Mouse (Mus musculus): ENCODE measurements at regions not wholly inside any gene's neighbourhood (a gene's known extent, or its start where the extent isn't known, plus 50 kb on each side); places are given as distances from the start of the nearest gene placed in this dataset.

DNA sequence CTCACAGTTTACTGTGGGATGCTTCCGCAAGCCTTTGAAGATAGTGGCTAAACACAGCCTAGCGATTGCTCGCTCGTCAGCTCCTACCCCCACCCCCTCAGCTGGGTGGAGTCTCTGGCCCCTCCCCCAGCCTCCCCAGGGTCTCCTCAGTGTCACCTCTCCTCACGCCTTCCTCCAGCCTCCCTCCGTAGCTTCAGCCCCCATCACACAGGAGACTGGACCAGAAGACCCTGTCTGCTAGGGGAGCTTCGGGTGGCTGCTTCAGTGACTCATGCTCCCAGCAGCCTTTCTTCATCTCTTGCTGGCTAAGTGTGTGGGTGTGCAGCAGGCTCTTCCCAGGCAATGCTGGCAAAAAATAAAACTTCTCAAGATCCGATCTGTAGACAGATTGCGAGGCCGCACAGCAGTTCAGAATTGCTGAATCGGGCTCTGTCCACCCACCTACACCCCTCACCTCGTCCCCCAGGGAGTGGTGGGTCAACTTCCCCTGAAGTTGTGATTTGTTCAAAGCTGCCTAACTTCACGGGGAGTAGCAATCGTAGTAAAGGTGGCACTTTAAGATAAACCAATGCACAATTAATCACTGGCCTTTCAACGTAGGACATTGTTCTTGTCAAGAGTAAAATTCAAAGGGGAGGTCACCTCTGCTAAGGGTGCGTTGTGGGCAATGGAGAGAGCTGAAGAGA is 61.2 kb upstream of the Ankrd28 start:
- H3K4me1 ChIP-seq (replicated peaks; ENCODE audit: insufficient read depth, low read length), result peaks cover 15% of the 10 kb centered on the region
- 5% methylated on average over 16 of the region's 16 CpGs for WGBS
- peak overlapping the region; percentile 31 for H3K27ac ChIP-seq
- ATAC-seq (replicated peaks; ENCODE audit: low FRiP score, low read depth), result peak; percentile 84
- no peaks in the 10 kb centered on the region for H3K36me3 ChIP-seq (ENCODE audit: insufficient read depth, low read length)
- no peak overlapping the region for H3K4me3 ChIP-seq (replicated peaks; ENCODE audit: low read depth, low read length)
- H3K9me3 ChIP-seq (replicated peaks; ENCODE audit: low read length), result no peaks in the 10 kb centered on the region
- H3K9ac ChIP-seq (ENCODE audit: low read depth, low read length), result no peak overlapping the region
- peak; percentile 82 for DNase-seq (ENCODE audit: low spot score)
- no peaks in the 10 kb centered on the region for H3K27me3 ChIP-seq (ENCODE audit: insufficient read depth, low read length)
- peak overlapping the region; percentile 40 for H3K4me2 ChIP-seq (ENCODE audit: low read length)
- no peak for TF ChIP-seq CTCF (IDR thresholded peaks at IDR 0.05; ENCODE audit: low read depth)

DNA sequence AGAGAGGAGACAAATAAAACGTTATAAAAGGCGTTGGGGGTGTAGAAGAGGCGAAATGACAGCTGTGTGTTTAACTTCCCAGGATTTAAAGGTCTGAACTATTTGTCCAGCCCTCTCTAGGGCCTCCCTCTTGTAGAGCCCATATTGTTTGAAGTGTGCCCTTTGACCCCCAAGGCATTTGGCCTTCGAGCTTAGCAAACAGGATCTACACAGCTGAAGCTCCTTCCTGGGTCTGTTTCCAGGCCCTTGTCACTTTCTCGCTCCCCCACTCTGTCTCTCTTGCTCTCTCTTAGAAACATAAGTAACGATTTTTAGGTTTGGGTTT is 61.7 kb upstream of the Ankrd28 start:
- Histone ChIP-seq H3K4me1 (replicated peaks; ENCODE audit: insufficient read depth, low read length) (peaks cover 15% of the 10 kb centered on the region), H3K27me3 (ENCODE audit: insufficient read depth, low read length) (no peaks in the 10 kb centered on the region), H3K4me2 (ENCODE audit: low read length) (no peak overlapping the region), H3K36me3 (ENCODE audit: insufficient read depth, low read length) (no peaks in the 10 kb centered on the region), H3K9ac (ENCODE audit: low read depth, low read length) (no peak overlapping the region), H3K4me3 (replicated peaks; ENCODE audit: low read depth, low read length) (no peak overlapping the region), H3K9me3 (replicated peaks; ENCODE audit: low read length) (no peaks in the 10 kb centered on the region), H3K27ac (peak overlapping the region; percentile 19; the same call in 1 of the 2 replicates)
- DNase-seq (ENCODE audit: low spot score), result peak; percentile 52
- TF ChIP-seq CTCF (IDR thresholded peaks at IDR 0.05; ENCODE audit: low read depth), result no peak
- peak; percentile 49; the same call in 1 of the 2 replicates for ATAC-seq (replicated peaks; ENCODE audit: low FRiP score, low read depth)
- WGBS, result 25% methylated on average over 6 of the region's 6 CpGs

DNA sequence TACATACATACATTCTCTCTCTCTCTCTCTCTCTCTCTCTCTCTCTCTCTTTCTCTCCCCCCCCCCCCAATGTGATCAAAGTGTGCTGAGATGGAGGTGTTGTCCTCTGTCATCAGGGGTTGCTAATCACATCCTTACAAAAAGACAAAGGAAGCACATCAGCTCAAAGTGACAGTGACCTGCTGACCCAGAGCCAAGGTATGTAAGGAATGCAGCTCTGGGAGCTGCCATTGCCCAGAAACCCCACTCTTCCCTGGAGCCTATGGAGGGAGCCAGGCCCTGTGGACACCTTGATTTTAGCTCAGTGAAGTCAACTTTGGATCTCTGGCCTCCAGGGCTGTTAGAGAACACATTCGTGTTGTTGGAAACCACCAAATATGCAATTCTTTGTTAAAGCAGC is 66.0 kb upstream of the Ankrd28 start:
- 74% methylated on average over 1 of the region's 1 CpGs for WGBS
- ATAC-seq (replicated peaks; ENCODE audit: low FRiP score, low read depth), result no peak

DNA sequence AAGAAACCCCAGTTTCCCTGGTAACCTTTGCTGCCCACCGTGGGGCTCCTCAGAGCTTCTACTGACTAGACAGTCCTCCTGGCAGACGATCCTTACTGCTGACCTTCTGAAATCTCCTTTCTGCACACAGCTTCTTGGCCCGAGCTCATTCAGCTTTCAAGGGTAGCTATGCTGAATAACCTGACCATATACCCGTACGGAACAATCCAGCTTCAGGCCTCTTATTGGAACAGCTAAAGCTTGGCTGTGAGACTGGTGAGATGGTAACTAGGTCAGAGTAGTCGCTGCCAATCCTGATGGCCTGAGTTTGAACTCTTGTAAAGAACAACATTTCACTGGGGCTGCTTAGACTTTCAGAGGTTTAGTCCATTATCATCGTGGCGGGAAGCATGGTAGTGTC is 69.1 kb upstream of the Ankrd28 start:
- 59% methylated on average over 8 of the region's 8 CpGs for WGBS
- DNase-seq (ENCODE audit: low spot score) (no peak), ATAC-seq (replicated peaks; ENCODE audit: low FRiP score, low read depth) (no peak)
- TF ChIP-seq CTCF (IDR thresholded peaks at IDR 0.05; ENCODE audit: low read depth), result no peak
- H3K36me3 ChIP-seq (ENCODE audit: insufficient read depth, low read length), result no peaks in the 10 kb centered on the region
- no peak overlapping the region for H3K4me2 ChIP-seq (ENCODE audit: low read length)
- no peak overlapping the region for H3K9ac ChIP-seq (ENCODE audit: low read depth, low read length)
- H3K27ac ChIP-seq, result no peak overlapping the region
- H3K4me3 ChIP-seq (replicated peaks; ENCODE audit: low read depth, low read length), result no peak overlapping the region
- H3K9me3 ChIP-seq (replicated peaks; ENCODE audit: low read length), result no peaks in the 10 kb centered on the region
- no peaks in the 10 kb centered on the region for H3K27me3 ChIP-seq (ENCODE audit: insufficient read depth, low read length)
- no peaks in the 10 kb centered on the region for H3K4me1 ChIP-seq (replicated peaks; ENCODE audit: insufficient read depth, low read length)

More for the DNA sequence above, 66.0 kb upstream of the Ankrd28 start:
- Histone ChIP-seq H3K4me2 (ENCODE audit: low read length) (no peak overlapping the region), H3K9ac (ENCODE audit: low read depth, low read length) (no peak overlapping the region), H3K36me3 (ENCODE audit: insufficient read depth, low read length) (no peaks in the 10 kb centered on the region), H3K9me3 (replicated peaks; ENCODE audit: low read length) (no peaks in the 10 kb centered on the region), H3K27ac (no peak overlapping the region), H3K27me3 (ENCODE audit: insufficient read depth, low read length) (no peaks in the 10 kb centered on the region), H3K4me1 (replicated peaks; ENCODE audit: insufficient read depth, low read length) (peaks cover 8% of the 10 kb centered on the region; the same call in 1 of the 2 replicates), H3K4me3 (replicated peaks; ENCODE audit: low read depth, low read length) (no peak overlapping the region)
- DNase-seq (ENCODE audit: low spot score), result no peak
- no peak for TF ChIP-seq CTCF (IDR thresholded peaks at IDR 0.05; ENCODE audit: low read depth)

DNA sequence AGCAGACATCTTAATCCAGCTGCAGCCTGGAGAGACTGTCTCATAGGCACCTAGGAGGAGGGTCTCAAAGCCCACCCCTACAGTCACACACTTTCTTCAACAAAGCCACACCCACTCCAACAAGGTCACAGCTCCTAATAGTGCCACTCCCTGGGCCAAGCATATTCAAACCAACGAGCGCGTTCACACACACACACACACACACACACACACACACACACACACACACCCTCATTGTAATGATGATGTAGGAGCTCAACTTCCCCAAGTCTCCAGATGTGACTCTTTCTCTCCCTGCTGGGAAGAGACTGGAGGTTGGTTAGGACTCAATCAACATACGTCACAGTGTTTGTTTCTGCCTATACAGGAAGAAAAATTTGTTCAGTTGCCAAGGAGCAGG is 69.5 kb upstream of the Ankrd28 start:
- no peaks in the 10 kb centered on the region for H3K36me3 ChIP-seq (ENCODE audit: insufficient read depth, low read length)
- 77% methylated on average over 4 of the region's 4 CpGs for WGBS
- H3K9me3 ChIP-seq (replicated peaks; ENCODE audit: low read length), result no peaks in the 10 kb centered on the region
- TF ChIP-seq CTCF (IDR thresholded peaks at IDR 0.05; ENCODE audit: low read depth), result no peak
- ATAC-seq (replicated peaks; ENCODE audit: low FRiP score, low read depth) (no peak), DNase-seq (ENCODE audit: low spot score) (no peak)
- H3K4me3 ChIP-seq (replicated peaks; ENCODE audit: low read depth, low read length), result no peak overlapping the region
- H3K27me3 ChIP-seq (ENCODE audit: insufficient read depth, low read length), result no peaks in the 10 kb centered on the region
- H3K9ac ChIP-seq (ENCODE audit: low read depth, low read length), result no peak overlapping the region
- H3K4me2 ChIP-seq (ENCODE audit: low read length), result no peak overlapping the region
- no peaks in the 10 kb centered on the region for H3K4me1 ChIP-seq (replicated peaks; ENCODE audit: insufficient read depth, low read length)
- no peak overlapping the region for H3K27ac ChIP-seq

DNA sequence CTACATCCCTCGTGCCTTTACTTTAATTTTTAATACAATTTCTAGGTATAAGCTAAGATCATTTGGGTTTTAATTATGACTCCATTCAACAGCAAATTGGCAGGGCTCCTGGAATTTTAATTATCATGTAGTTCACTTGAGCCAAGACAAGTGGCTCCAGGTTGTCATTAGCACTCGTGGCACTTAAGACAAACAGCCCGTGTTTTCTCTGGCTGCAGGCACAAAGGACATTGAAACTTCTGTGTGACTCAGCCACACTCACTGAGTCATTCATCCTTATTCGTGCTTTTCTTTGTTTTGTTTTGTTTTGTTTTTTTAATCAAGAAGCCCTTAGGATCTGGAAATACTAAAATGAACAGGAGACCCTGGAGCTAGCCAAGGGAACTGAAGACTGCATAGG is 71.5 kb upstream of the Ankrd28 start:
- H3K9ac ChIP-seq (ENCODE audit: low read depth, low read length), result no peak overlapping the region
- H3K4me3 ChIP-seq (replicated peaks; ENCODE audit: low read depth, low read length), result no peak overlapping the region
- H3K9me3 ChIP-seq (replicated peaks; ENCODE audit: low read length), result no peaks in the 10 kb centered on the region
- no peak for DNase-seq (ENCODE audit: low spot score)
- no peak for TF ChIP-seq CTCF (IDR thresholded peaks at IDR 0.05; ENCODE audit: low read depth)
- no peaks in the 10 kb centered on the region for H3K36me3 ChIP-seq (ENCODE audit: insufficient read depth, low read length)
- no peaks in the 10 kb centered on the region for H3K27me3 ChIP-seq (ENCODE audit: insufficient read depth, low read length)
- H3K4me2 ChIP-seq (ENCODE audit: low read length), result no peak overlapping the region
- no peak for ATAC-seq (replicated peaks; ENCODE audit: low FRiP score, low read depth)
- H3K27ac ChIP-seq, result no peak overlapping the region
- H3K4me1 ChIP-seq (replicated peaks; ENCODE audit: insufficient read depth, low read length), result no peaks in the 10 kb centered on the region
- WGBS, result 29% methylated on average over 4 of the region's 4 CpGs

DNA sequence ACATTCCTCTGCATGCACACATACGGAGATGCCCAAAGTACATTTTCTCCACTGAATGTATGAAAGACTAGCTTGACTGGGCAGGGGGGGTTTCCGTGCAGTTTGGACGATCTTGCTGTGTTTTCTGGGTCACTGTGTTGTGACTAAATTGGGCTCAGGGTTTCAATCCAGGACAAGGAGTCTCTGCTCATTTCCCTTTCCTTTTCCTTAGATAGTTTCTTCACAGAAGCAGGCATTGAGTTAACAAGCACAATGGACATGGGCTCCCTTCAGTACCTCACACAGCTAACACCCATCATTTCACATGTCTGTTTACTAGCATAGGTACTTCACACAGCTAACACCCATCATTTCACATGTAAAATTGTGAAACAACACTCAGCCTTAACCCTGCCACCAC is 73.2 kb upstream of the Ankrd28 start:
- Histone ChIP-seq H3K4me1 (replicated peaks; ENCODE audit: insufficient read depth, low read length) (no peaks in the 10 kb centered on the region), H3K27me3 (ENCODE audit: insufficient read depth, low read length) (no peaks in the 10 kb centered on the region), H3K4me3 (replicated peaks; ENCODE audit: low read depth, low read length) (no peak overlapping the region), H3K9me3 (replicated peaks; ENCODE audit: low read length) (no peaks in the 10 kb centered on the region), H3K9ac (ENCODE audit: low read depth, low read length) (no peak overlapping the region), H3K27ac (no peak overlapping the region), H3K4me2 (ENCODE audit: low read length) (no peak overlapping the region), H3K36me3 (ENCODE audit: insufficient read depth, low read length) (no peaks in the 10 kb centered on the region)
- WGBS, result 67% methylated on average over 3 of the region's 3 CpGs
- DNase-seq (ENCODE audit: low spot score), result no peak
- ATAC-seq (replicated peaks; ENCODE audit: low FRiP score, low read depth), result no peak
- no peak for TF ChIP-seq CTCF (IDR thresholded peaks at IDR 0.05; ENCODE audit: low read depth)

All from kidney, postnatal 0 days (tissue).